Mouse (Mus musculus) small intestine, adult 10 weeks (tissue): ENCODE measurements around the gene Zfx. TPM values are rescaled to one million over a fixed set of nuclear protein-coding genes. Genes with fewer than 3 reads are reported as not detected.

Experiments
- polyA plus RNA-seq: library from polyadenylated mRNA; stranded (reverse); fragments of 350-450 nt; fragmentation: Illumina TruSeq; extraction: RNeasy Lipid Tissue Mini Kit (QIAGEN cat#74804); gene quantifications from one replicate; pipeline ENCODE4 v1.2.3, GENCODE M21; 2014; ENCODE audit warnings: low replicate concordance

Zfx gene
- 38.3 TPM for polyA plus RNA-seq

DNA sequence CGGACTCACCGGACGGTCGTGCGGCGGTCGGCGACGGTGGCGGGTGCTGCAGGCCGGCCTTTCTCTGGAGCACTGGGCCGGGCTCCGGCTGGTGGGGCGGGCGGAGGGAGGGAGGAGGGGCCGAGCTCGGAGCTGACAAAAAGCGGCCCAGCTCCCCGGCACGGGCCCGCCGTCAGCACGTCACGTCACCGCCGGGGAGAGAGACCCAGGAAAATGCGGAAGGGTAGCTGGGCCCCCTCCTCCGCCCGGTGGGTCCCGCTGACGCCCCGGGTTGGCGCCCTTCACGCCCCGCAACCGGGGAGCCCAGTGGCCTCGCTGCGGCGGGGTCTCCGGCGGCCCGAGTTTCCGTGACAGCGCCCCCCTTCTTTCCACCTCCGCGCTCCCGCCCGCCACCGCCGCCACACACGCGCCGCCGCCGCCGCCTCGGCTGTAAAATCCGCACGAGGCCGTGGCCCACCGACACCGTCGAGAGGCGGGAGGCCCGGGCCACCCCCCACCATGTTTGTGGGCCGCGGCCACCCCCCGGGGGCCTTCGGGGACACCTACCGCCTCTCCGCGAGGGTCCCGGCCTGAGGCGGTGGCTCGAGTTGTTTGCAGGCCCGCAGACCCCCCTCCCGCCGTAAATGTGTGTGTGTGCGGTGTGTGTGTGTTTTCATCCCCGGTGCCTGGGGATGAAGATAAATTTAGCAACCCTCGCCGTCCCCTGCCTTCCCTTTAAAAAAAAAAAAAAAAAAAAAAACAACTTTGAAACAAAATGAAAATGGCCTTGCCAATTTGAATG lies at the start of gene Zfx:
Gene Zfx, minus strand, starts transcription at position 644 of the 781 bp plus-strand sequence.

Other genes starting within 250 kb of the Zfx start
- gene AU015836, start 155.0 kb downstream of the Zfx start, polyA plus RNA-seq, result not detected
- 213 TPM for gene Eif2s3x, start 89.2 kb upstream of the Zfx start, polyA plus RNA-seq
- 7.4 TPM for gene Klhl15, start 110.9 kb upstream of the Zfx start, polyA plus RNA-seq
- gene Fam90a1b, start 243.1 kb upstream of the Zfx start, polyA plus RNA-seq, result not detected
- gene Apoo, start 243.4 kb upstream of the Zfx start, polyA plus RNA-seq, result 364 TPM